In genomic region chr2:109922306-109922705, GRCm38 (mm10) we compare ENCODE assay signal across 20 mouse cellular contexts. TPM values are rescaled to one million over a fixed set of nuclear protein-coding genes. Genes with fewer than 3 reads are reported as not detected.
A peak's percentile ranks its signal among the peaks of the same experiment; 100 is the strongest.
DNase-seq lines count a peak whose midpoint lies in the region; ATAC-seq and TF ChIP-seq lines count a peak whose summit lies in the region.
"Had no signal": no experiment of that assay in that cellular context is flagged by ENCODE, and none has a peak within 500 bp of the region (broad histone marks: within the 10 kb centered on the region; RNA-seq: fewer than 3 reads in every experiment).

No protein-coding gene starts in this region.

- TF ChIP-seq POLR2A in liver, adult 2 months (IDR thresholded peaks at IDR 0.05; ENCODE audit: extremely low read depth, insufficient read depth, low read length) = no peak

- no peak overlapping the region for H3K27ac ChIP-seq in kidney, postnatal 0 days
- 0 out of 2 replicates have a peak overlapping the region, but pooled peaks have one; percentile 10 for H3K27ac ChIP-seq in liver, adult 2 months (replicated peaks; ENCODE audit: insufficient read depth, low read depth, low read length)
- no peak overlapping the region for H3K27ac ChIP-seq in intestine, embryonic 15.5 days
- no peak overlapping the region for H3K27ac ChIP-seq in limb, embryonic 13.5 days
- no peak overlapping the region for H3K27ac ChIP-seq in gastrocnemius, adult 2 months
- H3K27ac ChIP-seq: forebrain, embryonic 10.5 days; forebrain, embryonic 13.5 days; hindbrain, embryonic 12.5 days; hindbrain, embryonic 15.5 days had no signal

- H3K79me2 ChIP-seq in liver, adult 2 months (ENCODE audit: control insufficient read depth, insufficient read depth, low read length) = peaks cover 36% of the 10 kb centered on the region

- H3K9me3 ChIP-seq in kidney, postnatal 0 days (replicated peaks; ENCODE audit: low read length) = no peaks in the 10 kb centered on the region
- H3K9me3 ChIP-seq in intestine, embryonic 15.5 days = no peaks in the 10 kb centered on the region
- H3K9me3 ChIP-seq in limb, embryonic 13.5 days = no peaks in the 10 kb centered on the region
- H3K9me3 ChIP-seq: forebrain, embryonic 10.5 days; forebrain, embryonic 13.5 days; hindbrain, embryonic 12.5 days; hindbrain, embryonic 15.5 days had no signal

- 0 out of 2 replicates have a peak, but pooled peaks cover 6% of the 10 kb centered on the region for H3K36me3 ChIP-seq in kidney, postnatal 0 days (ENCODE audit: insufficient read depth, low read length)
- H3K36me3 ChIP-seq in liver, adult 2 months (ENCODE audit: control insufficient read depth, insufficient read depth, low read length) = no peaks in the 10 kb centered on the region; the same call in 1 of the 2 replicates
- H3K36me3 ChIP-seq in intestine, embryonic 15.5 days = 0 out of 2 replicates have a peak, but pooled peaks cover 3% of the 10 kb centered on the region
- peaks cover 11% of the 10 kb centered on the region for H3K36me3 ChIP-seq in limb, embryonic 13.5 days
- H3K36me3 ChIP-seq: hindbrain, embryonic 15.5 days had no signal

- TF ChIP-seq CTCF in kidney, postnatal 0 days (IDR thresholded peaks at IDR 0.05; ENCODE audit: low read depth) = no peak
- no peak for TF ChIP-seq CTCF in liver, adult 2 months (IDR thresholded peaks at IDR 0.05; ENCODE audit: low read depth, low read length)
- TF ChIP-seq CTCF in gastrocnemius, adult 2 months (IDR thresholded peaks at IDR 0.05) = no peak

- H3K27me3 ChIP-seq in kidney, postnatal 0 days (ENCODE audit: insufficient read depth, low read length) = no peaks in the 10 kb centered on the region
- no peaks in the 10 kb centered on the region for H3K27me3 ChIP-seq in liver, adult 2 months (ENCODE audit: control insufficient read depth, insufficient read depth, low read length)
- H3K27me3 ChIP-seq in intestine, embryonic 15.5 days (replicated peaks) = no peaks in the 10 kb centered on the region
- no peaks in the 10 kb centered on the region for H3K27me3 ChIP-seq in limb, embryonic 13.5 days
- H3K27me3 ChIP-seq: hindbrain, embryonic 12.5 days; hindbrain, embryonic 15.5 days had no signal

- no peak overlapping the region for H3K4me3 ChIP-seq in kidney, postnatal 0 days (replicated peaks; ENCODE audit: low read depth, low read length)
- H3K4me3 ChIP-seq in liver, adult 2 months (ENCODE audit: insufficient read depth, low read depth, low read length) = no peak overlapping the region
- H3K4me3 ChIP-seq in intestine, embryonic 15.5 days (replicated peaks) = no peak overlapping the region
- no peak overlapping the region for H3K4me3 ChIP-seq in limb, embryonic 13.5 days
- H3K4me3 ChIP-seq in gastrocnemius, adult 2 months = no peak overlapping the region
- H3K4me3 ChIP-seq: forebrain, embryonic 10.5 days; forebrain, embryonic 13.5 days; hindbrain, embryonic 12.5 days; hindbrain, embryonic 15.5 days had no signal

- ATAC-seq in kidney, postnatal 0 days (replicated peaks; ENCODE audit: low FRiP score, low read depth) = no peak
- ATAC-seq in intestine, embryonic 15.5 days = no peak
- ATAC-seq in limb, embryonic 13.5 days (ENCODE audit: low FRiP score, low read depth) = no peak
- ATAC-seq: CD4-positive, CD25-positive, alpha-beta regulatory T cell, adult 4 months; forebrain, embryonic 13.5 days; forebrain, embryonic 16.5 days had no signal

- H3K9ac ChIP-seq in kidney, postnatal 0 days (ENCODE audit: low read depth, low read length) = no peak overlapping the region
- 0 out of 2 replicates have a peak overlapping the region, but pooled peaks have one; percentile 19 for H3K9ac ChIP-seq in liver, adult 2 months (ENCODE audit: low read depth, low read length)
- no peak overlapping the region for H3K9ac ChIP-seq in intestine, embryonic 15.5 days
- no peak overlapping the region for H3K9ac ChIP-seq in limb, embryonic 13.5 days
- H3K9ac ChIP-seq: forebrain, embryonic 13.5 days; hindbrain, embryonic 12.5 days; hindbrain, embryonic 15.5 days had no signal

- intact Hi-C loops in gastrocnemius, adult 2 months (cut with DNase I) = no loop called here

- 0 out of 2 replicates have a peak overlapping the region, but pooled peaks have one; percentile 73 for H3K4me2 ChIP-seq in kidney, postnatal 0 days (ENCODE audit: low read length)
- H3K4me2 ChIP-seq in intestine, embryonic 15.5 days (replicated peaks) = peak overlapping the region; percentile 72; the same call in 1 of the 2 replicates
- 0 out of 2 replicates have a peak overlapping the region, but pooled peaks have one; percentile 21 for H3K4me2 ChIP-seq in limb, embryonic 13.5 days (replicated peaks)
- H3K4me2 ChIP-seq: forebrain, embryonic 13.5 days had no signal

- no peak for DNase-seq in kidney, postnatal 0 days (ENCODE audit: low spot score)
- no peak for DNase-seq in kidney, postnatal 10 days
- peak; percentile 59 for DNase-seq in liver, adult 2 months (ENCODE audit: extremely low read depth, low read depth, low spot score)
- DNase-seq in liver = no peak
- no peak for DNase-seq in urinary bladder, adult 2 months (ENCODE audit: low spot score)
- no peak for DNase-seq in gastrocnemius, adult 2 months
- DNase-seq: adrenal gland, postnatal 14 days; cerebellum, adult 18-20 months; cerebellum, adult 9-10 months; cerebellum, postnatal 14 days; gastrocnemius, postnatal 14 days; heart, adult 11 months had no signal

- peaks cover 16% of the 10 kb centered on the region for H3K4me1 ChIP-seq in kidney, postnatal 0 days (replicated peaks; ENCODE audit: insufficient read depth, low read length)
- H3K4me1 ChIP-seq in liver, adult 2 months (ENCODE audit: control insufficient read depth, insufficient read depth, low read length) = peaks cover 29% of the 10 kb centered on the region
- H3K4me1 ChIP-seq in intestine, embryonic 15.5 days (replicated peaks) = peaks cover 17% of the 10 kb centered on the region
- H3K4me1 ChIP-seq in limb, embryonic 13.5 days = peaks cover 43% of the 10 kb centered on the region

- WGBS in kidney, postnatal 0 days = 58% methylated on average over 3 of the region's 3 CpGs
- 45% methylated on average over 3 of the region's 3 CpGs for WGBS in liver, adult 2 months
- WGBS in intestine, embryonic 15.5 days = 61% methylated on average over 3 of the region's 3 CpGs
- WGBS in limb, embryonic 13.5 days = 82% methylated on average over 3 of the region's 3 CpGs

RNA-seq across cellular contexts. Expression of gene Lgr4, which starts 4.9 kb away (rescaled TPM):
- polyA plus RNA-seq in kidney, postnatal 0 days (2015; fragmentation: Nextera tagmentation; extraction: Ambion mirVana) = 43.8 and 47.8 TPM in 2 replicates
- 53.9 and 61.8 TPM in 2 replicates for total RNA-seq in liver, adult 2 months (2014; rRNA removed)
- polyA plus RNA-seq in liver, adult 2 months (2012; rRNA removed) = 16.9 and 19.3 TPM in 2 replicates
- 27.6 and 29.4 TPM in 2 replicates for polyA plus RNA-seq in intestine, embryonic 15.5 days (2015; fragmentation: Nextera tagmentation; extraction: Ambion mirVana)
- polyA plus RNA-seq in limb, embryonic 13.5 days (2015; fragmentation: Nextera tagmentation; extraction: Ambion mirVana) = 21.1 and 23.2 TPM in 2 replicates
- polyA plus RNA-seq in urinary bladder, adult 2 months (2012; rRNA removed) = 26.8 and 28.4 TPM in 2 replicates
- 10 to 100 TPM; 28.9 to 30.4 TPM for total RNA-seq in gastrocnemius, adult 2 months (2021)

RNA-seq across cellular contexts. Expression of gene Lin7c, which starts 31.7 kb away (rescaled TPM):
- 57.1 and 58.7 TPM in 2 replicates for polyA plus RNA-seq in kidney, postnatal 0 days (2015; fragmentation: Nextera tagmentation; extraction: Ambion mirVana)
- 32.6 and 35.8 TPM in 2 replicates for total RNA-seq in liver, adult 2 months (2014; rRNA removed)
- polyA plus RNA-seq in liver, adult 2 months (2012; rRNA removed) = 5.3 and 5.4 TPM in 2 replicates
- polyA plus RNA-seq in intestine, embryonic 15.5 days (2015; fragmentation: Nextera tagmentation; extraction: Ambion mirVana) = 64.3 and 72.0 TPM in 2 replicates
- polyA plus RNA-seq in limb, embryonic 13.5 days (2015; fragmentation: Nextera tagmentation; extraction: Ambion mirVana) = 50.0 and 54.3 TPM in 2 replicates
- polyA plus RNA-seq in urinary bladder, adult 2 months (2012; rRNA removed) = 23.5 and 28.1 TPM in 2 replicates
- total RNA-seq in gastrocnemius, adult 2 months (2021) = 10 to 100 TPM; 27.5 to 32.9 TPM

Comparison
In these comparisons a context has a peak if more than half of its experiments do, and no peak if none do; other contexts are left out.
1. H3K4me2 ChIP-seq: peak in every context shown above with its lines; median percentile 73 in kidney, postnatal 0 days; 72 in intestine, embryonic 15.5 days; 21 in limb, embryonic 13.5 days.